Mouse (Mus musculus) cerebellum, postnatal 25 days (tissue): Measurements from ENCODE around the gene Twist1.

ENCODE experiments used
- DNase-seq, 2 experiments: peaks; one replicate each; pipeline ENCODE4 v3.0.0; 2021; ENCODE audit warnings: mixed read lengths in 2 of 2

Twist1 gene

DNA sequence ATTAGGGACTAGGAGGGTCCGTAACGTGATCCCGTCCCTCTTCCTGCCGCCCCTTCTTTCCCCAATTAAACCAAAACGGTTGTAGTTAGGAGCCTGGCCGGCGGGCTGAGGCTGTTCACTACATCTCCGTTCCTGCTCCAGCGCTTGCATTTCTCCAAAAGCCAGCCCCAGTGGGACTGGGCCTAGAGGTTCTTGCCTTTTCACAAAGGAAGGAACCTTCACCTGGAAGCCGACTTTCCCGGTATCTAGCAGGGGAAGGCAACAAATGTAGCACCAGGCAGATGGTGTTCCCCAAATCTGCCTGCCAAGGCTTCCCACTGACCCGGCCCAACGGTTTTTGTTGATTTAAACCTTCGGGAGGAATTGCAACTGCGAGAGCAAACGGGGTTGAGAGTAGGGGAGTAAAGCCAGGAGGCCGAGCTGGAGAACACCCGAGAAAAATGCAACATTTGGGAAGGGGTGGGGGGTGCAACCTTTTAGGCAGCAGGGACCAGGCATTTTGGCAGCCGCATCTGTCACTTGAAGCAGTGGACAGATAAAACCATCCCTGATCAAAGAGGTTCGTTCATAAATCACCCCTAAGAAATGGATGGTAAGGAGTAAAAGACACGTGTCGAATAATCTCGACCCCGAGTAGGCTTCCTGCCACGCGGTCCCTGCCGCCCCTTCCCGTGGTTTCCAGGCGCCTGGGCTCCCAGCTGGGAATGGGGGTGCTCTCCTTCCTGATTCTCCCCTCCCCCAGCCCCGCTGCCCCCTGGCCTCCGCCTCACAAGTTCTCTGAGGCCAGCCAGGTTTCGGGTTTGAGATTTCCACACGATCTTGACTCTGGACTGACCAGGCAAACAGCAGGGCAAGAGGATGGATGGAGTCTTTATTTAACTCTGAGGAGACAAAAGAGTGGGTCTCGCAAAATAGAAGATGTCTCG is 9.3 kb downstream of the Twist1 start:
- DNase-seq = peak; percentile 15 to 41

DNA sequence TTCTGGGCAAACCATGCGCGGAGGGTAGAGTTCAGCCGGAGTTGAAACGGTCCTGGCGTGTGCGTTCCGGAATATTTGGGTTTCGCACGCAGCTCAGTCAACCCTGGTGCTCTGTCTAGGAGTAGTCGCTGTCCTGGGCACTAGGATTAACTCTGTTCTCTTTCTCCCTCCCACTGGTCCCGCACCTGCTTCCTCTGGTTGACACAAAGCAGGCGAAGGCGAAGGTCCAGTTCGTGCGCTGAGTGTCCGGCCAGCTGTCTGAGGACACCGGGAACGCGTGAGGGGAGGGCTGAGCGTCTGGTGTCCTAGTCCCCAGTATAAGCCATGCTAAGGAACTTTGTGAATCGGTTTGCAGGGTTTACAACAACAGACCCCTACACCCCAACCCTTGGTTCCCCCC is 10.0 kb downstream of the Twist1 start:
- peak in 1 of 2 experiments; percentile 19 for DNase-seq

DNA sequence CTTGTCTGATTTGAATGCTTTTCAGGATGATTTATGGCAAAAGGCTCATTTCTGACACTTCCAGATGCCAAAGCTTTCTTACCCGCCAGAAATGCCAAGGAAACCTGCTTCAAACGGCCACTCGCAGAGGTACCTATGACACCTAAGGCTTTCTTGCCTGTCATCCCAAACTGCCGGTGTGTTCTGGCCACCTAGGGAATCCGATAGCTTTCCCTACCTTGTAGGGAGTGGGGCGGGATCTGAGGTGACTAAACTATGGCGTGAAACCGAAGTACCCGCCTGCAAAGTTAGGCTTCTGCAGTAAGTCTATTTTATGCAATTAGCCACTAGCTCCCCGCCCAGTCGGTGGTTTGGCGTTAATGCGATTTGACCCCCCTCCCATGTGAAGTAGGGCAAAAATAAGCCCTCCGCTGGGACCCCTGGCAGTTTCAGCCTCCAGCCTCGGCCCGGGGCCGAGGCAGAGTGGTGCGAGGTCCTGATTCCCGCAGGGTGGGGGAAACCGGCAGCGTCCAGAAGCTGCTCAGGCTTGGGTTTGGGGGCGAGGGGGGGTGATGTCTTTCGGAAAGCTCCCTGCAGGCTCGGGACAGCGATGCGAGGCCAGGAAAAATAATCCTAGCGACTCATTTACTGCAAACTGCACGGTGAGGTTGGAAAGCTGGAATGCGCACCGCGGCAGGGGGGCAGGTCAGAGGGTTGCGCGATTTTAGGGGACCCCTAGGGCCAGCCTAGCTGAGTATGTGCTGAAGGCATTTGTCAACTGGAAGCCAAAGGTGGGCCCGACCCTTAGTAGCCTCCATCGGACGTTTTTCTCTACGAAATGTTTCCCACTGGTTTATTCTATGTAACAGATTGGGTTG is 10.8 kb downstream of the Twist1 start:
- DNase-seq = no peak

DNA sequence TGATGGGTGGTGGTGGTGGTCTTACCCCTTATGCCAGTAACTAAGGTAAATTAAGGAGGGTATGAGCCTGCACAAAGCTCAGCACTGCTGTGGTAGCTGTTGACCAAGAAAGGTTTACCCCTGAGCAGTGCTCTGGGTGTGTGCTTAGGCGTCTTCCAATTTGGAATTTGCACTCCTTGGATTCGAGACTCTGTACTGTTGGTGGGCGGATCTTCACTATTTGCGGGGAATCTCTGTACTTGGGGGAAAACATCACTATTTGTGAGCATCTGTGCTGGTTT is 11.4 kb downstream of the Twist1 start:
- DNase-seq = no peak

DNA sequence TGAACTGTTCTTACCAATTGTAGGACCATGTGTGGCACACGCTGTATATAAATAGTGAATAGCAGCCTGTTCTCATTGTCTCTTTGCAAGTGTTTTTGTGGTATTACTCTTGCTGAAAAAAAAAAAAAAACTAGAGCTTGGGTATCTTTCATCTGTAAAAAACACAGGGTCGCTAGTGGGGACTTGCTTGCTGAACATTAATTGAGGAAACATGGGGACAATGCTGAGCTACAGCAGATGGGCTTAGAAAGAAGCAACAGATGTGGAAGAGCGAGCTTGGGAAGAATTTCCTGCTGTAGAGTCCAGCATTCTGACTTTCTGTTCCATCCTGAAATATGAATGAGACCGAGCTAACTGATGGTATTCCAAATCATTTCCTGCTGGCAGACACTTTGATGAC is 22.7 kb downstream of the Twist1 start:
- no peak for DNase-seq

DNA sequence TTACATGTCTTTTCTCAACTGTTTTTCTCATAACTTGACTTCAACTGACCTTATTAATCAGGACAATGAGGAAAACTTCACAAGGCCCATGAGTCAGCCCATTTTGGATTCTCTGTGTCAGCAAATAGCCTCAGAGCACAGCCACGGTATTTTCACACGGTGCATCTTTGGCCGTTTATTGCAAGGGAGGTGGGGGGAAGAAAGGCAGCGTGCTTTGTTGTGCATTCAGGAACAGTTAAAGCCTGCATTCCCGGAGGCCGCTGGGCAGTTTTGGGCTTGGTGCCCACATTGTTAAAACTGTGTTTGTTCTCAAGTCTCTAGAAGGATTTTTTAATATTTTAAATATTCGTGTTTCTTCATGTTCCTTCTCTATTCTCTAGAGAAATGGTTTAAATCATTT is 24.0 kb downstream of the Twist1 start:
- DNase-seq = no peak

DNA sequence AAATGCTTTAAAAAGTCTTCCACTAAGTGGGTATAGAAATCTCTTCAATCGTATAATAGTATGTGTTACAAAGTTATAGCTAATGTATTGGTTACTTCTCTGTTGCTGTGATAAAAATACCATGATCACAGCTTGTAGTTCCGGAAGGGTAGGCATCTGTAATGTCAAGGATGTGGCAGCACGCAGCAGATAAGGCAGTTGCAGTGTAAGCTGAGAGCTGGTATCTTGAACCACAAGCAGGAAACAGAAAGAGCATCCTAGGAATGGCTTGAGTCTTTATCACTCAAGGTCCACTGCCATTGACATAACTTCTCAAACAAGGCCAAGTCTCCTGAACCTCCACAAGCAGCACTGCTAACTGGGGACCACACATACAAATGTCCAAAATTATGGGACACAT is 35.7 kb downstream of the Twist1 start:
- DNase-seq = no peak
